Mouse (Mus musculus): ENCODE results near the gene S100a16. TPM values are rescaled to one million over a fixed set of nuclear protein-coding genes. Genes with fewer than 3 reads are reported as not detected.

Gene S100a16
- polyA plus RNA-seq (2015; fragmentation: Illumina TruSeq; extraction: RNeasy Lipid Tissue Mini Kit (QIAGEN cat#74804); ENCODE audit: insufficient read depth, low read depth, low replicate concordance), result 41.8 TPM

DNA sequence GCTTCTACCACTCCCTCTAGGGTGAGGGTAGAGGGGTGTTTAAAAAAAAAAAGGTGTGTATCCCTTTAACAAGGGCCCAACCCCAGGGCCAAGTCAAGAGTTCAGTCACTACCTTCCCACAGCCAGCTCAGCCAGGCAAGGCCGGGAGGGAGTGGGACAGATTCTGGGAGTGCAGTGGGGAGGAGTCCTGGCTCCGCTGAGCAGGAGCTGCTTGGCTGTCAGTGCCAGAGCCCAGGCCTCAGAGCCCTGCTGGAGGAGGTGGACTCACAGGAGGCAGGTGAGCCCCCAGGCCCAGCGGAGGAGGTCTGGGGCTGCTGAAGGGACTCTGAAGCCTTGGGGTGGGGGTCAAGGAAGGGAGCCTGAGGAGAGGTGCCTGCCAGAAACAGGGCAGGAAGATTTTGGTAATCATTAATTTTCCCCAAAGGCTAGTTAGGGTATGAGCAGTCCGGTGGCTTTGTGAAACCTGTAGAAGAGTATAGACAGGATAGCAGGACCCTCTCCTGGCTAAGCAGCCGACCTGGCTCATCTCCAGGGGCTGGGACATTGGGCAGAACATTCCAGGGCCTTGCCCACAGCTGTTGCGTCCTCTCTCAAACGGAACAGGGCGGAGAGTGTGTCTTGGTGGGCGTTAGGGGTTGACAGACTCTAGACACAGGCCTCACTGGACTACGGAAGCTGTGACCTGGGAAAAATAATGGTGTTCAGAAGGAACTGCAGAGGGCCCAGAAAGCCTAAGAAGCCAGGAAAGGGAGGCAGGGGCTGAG is at the start of gene S100a16:
S100a16 (plus strand) TSS at position 114 of the 764 bp plus-strand sequence.

DNA sequence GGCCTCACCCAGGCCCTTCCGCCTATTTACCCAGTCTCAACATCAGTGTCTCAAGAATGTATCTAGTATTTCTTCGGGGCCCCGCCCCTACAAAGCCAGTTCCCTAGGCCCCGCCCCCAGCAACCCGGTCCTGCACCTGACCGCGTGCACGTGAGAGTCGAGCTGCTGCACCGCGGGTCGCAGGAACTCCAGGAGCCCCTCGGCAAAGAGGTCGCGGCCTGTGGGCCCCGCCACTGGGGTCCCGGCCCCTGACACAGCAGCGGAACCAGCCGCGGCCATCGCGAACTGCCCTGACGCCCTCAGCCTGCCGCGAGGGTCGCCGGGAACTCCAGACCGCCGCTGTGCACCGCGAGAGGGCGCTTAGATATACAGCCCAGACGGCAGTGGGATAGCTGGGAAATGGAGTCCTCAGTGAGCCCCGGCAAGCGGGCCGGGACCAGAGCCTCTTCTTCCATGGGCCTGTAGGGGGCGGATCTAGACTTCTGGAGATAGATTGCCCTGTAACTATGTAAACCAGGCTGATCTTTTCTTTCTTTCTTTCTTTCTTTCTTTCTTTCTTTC is 46.3 kb upstream of the S100a16 start, which contains the start of gene Snapin:
Snapin (minus strand) TSS at position 338 of the 561 bp plus-strand sequence.

DNA sequence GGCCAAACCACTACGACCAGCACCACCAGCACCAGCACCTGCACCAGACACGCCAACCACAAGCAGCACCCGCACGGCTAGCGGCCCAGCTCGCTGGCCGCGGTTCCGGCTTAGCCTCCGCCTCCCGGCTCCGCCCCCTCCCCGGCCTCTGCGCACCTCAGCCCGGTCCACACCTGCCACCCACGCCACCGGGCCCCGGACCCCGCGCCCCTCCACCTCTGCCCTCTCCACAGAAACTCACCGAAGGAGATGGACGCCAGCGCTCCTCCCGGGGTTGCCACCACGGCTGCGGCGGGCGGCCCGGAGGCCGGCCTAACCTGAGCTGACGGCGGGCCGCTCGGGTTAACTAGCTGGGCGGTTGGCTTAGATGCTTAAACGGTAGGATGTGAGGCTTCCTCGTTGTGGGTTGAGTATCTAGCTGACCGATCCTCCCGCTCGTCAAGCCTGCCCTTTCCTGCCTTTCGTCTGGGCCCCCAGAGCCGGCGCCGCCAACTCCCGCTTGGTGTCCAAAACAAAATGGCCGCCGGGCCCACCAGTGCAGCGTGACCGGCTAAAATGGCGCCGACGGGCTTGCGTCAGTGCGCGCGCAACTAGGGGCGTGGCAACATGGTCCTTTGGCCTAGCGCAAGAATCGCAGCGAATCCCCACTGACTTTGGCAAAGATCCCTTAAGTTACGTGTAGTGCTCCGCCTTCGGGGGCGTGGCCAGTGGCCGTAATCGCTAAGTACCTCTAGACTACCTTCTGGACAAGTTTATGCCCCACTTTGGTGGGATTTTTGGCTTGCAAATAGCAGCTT is 27.9 kb upstream of the S100a16 start, which contains the start of gene Chtop:
Chtop (minus strand) TSS at position 549 of the 797 bp plus-strand sequence.

DNA sequence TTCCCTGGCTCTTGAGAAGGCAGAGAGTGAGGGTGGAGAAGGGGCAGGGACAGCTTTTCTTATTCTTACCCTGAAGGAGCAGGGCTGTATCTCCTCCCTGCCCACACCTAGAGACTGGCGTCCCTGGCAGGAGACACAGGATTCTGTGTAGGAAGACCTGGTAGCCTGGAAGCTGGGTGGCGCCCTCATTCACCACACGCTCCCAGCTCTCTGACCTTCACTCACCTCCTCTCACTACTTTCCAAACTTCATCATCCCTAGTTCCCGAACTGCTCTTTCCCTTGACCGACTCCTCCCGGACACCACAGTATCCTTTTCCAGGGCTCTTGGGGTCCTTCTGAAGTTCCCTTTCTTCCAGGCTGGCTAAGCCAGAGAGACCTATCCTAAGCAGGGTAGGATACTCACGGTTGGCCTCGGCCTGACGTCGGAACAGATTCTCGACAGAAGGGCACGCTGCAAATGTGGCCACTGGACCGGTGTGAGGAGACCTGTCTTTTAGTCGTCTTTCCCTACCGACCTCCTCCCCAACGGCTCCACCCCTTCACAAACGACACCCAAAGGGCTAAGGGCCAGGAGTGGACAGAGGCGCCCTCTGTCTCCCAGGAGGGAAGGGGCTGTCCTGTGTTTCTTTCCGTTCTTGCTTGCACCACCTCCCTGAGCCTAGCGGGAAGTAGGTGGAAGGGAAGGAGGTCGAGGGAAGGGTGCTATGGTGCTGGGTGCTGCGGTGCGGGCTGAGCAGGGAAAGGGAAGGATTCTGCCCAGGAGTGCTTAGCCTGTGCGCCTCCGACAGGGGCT is 23.1 kb upstream of the S100a16 start, which contains the start of the genes S100a1 and S100a13:
S100a1 (minus strand) TSS at position 597 of the 795 bp plus-strand sequence.
S100a13 (plus strand) TSS at position 640 of the 795 bp plus-strand sequence.

DNA sequence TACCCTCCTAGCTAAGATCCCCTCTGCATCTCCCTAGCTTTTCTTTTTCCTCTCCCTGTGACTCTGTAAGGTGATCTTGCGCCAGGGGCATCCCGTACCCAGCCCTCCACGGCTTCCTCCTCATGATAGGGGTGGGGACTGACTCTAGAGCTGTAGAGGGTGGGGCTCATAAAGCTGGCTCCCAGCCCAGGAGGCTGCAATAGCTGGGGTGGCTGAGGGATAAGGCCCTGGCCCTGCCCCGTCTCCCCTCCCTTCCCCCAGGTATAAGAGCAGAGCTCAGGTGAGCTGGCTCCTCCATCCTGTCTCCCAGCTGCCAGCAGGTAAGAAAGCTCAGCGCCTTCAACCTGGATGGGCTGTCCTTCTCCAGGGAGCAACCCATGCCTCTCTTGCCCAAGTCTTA is 10.5 kb upstream of the S100a16 start, which contains the start of gene S100a14:
S100a14 (plus strand) TSS at position 277 of the 400 bp plus-strand sequence.

DNA sequence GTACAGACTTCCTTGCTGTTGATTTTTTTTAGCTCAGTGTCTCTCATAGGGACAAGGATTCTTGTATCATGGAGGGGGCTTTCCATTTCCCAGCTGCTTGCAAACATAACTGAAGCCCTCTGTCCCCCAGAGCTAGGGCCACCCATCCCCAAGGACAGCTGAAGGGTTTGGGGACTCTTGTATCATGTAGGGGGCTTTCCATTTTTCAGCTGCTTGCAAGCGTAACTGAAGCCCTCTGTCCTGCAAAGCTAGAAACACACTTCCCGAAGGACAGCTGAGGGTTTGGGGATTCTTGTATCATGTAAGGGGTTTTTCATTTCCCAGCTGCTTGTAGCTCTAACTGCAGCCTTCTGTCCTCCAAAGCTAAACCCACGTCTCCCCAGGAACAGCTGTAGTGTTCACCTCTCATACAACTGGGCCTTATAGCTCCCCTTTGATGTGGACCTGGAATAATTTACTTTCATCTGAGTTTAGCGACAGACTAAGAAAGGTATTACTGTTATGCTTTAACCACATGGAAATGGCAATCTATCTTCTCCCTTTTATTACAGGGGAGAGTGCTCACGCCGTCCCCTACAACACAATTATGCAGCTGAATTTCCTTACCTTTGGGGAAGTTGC is 23.1 kb downstream of the S100a16 start, which contains the start of gene S100a3:
S100a3 (plus strand) TSS at position 571 of the 621 bp plus-strand sequence.

DNA sequence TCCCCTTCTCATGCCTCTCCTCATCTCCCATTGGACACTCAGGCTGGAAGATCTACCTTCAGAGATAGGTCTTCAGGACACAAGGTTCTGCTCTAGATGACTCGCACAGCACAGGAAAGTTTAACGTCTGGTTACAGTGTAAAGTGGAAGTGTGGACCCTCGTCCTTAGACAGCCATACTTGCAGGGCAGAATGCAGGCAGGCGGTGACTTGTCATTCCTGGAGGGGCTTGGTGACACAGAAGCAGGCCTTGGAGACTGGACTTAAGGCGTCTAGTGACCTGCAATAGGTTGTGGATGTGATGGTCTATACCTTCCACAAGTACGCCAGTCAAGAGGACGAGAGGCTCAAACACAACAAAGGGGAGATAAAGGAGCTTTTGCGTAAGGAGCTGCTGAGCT is 52.9 kb downstream of the S100a16 start, which contains the start of gene S100a2:
S100a2 (plus strand) TSS at position 301 of the 400 bp plus-strand sequence.

Other genes starting within 250 kb of the S100a16 start
- 3.5 TPM for gene Gatad2b, start 244.1 kb upstream of the S100a16 start, polyA plus RNA-seq (2015; fragmentation: Illumina TruSeq; extraction: RNeasy Lipid Tissue Mini Kit (QIAGEN cat#74804); ENCODE audit: insufficient read depth, low read depth, low replicate concordance)
- 6.5 TPM for gene Slc27a3, start 147.3 kb upstream of the S100a16 start, polyA plus RNA-seq (2015; fragmentation: Illumina TruSeq; extraction: RNeasy Lipid Tissue Mini Kit (QIAGEN cat#74804); ENCODE audit: insufficient read depth, low read depth, low replicate concordance)
- gene Ints3, start 103.6 kb upstream of the S100a16 start, polyA plus RNA-seq (2015; fragmentation: Illumina TruSeq; extraction: RNeasy Lipid Tissue Mini Kit (QIAGEN cat#74804); ENCODE audit: insufficient read depth, low read depth, low replicate concordance), result 12.9 TPM
- 24.0 TPM for gene Npr1, start 71.4 kb upstream of the S100a16 start, polyA plus RNA-seq (2015; fragmentation: Illumina TruSeq; extraction: RNeasy Lipid Tissue Mini Kit (QIAGEN cat#74804); ENCODE audit: insufficient read depth, low read depth, low replicate concordance)
- 10.1 TPM for gene Ilf2, start 61.1 kb upstream of the S100a16 start, polyA plus RNA-seq (2015; fragmentation: Illumina TruSeq; extraction: RNeasy Lipid Tissue Mini Kit (QIAGEN cat#74804); ENCODE audit: insufficient read depth, low read depth, low replicate concordance)
- 11.3 TPM for gene Snapin, start 46.2 kb upstream of the S100a16 start, polyA plus RNA-seq (2015; fragmentation: Illumina TruSeq; extraction: RNeasy Lipid Tissue Mini Kit (QIAGEN cat#74804); ENCODE audit: insufficient read depth, low read depth, low replicate concordance)
- 22.0 TPM for gene Chtop, start 27.8 kb upstream of the S100a16 start, polyA plus RNA-seq (2015; fragmentation: Illumina TruSeq; extraction: RNeasy Lipid Tissue Mini Kit (QIAGEN cat#74804); ENCODE audit: insufficient read depth, low read depth, low replicate concordance)
- gene S100a1, start 22.9 kb upstream of the S100a16 start, polyA plus RNA-seq (2015; fragmentation: Illumina TruSeq; extraction: RNeasy Lipid Tissue Mini Kit (QIAGEN cat#74804); ENCODE audit: insufficient read depth, low read depth, low replicate concordance), result 42.7 TPM
- 22.3 TPM for gene S100a13, start 22.8 kb upstream of the S100a16 start, polyA plus RNA-seq (2015; fragmentation: Illumina TruSeq; extraction: RNeasy Lipid Tissue Mini Kit (QIAGEN cat#74804); ENCODE audit: insufficient read depth, low read depth, low replicate concordance)
- not detected for gene S100a14, start 10.4 kb upstream of the S100a16 start, polyA plus RNA-seq (2015; fragmentation: Illumina TruSeq; extraction: RNeasy Lipid Tissue Mini Kit (QIAGEN cat#74804); ENCODE audit: insufficient read depth, low read depth, low replicate concordance)
- not detected for gene S100a3, start 23.3 kb downstream of the S100a16 start, polyA plus RNA-seq (2015; fragmentation: Illumina TruSeq; extraction: RNeasy Lipid Tissue Mini Kit (QIAGEN cat#74804); ENCODE audit: insufficient read depth, low read depth, low replicate concordance)
- gene S100a2, start 53.0 kb downstream of the S100a16 start, polyA plus RNA-seq (2015; fragmentation: Illumina TruSeq; extraction: RNeasy Lipid Tissue Mini Kit (QIAGEN cat#74804); ENCODE audit: insufficient read depth, low read depth, low replicate concordance), result not detected
- not detected for gene Gm42674, start 64.7 kb downstream of the S100a16 start, polyA plus RNA-seq (2015; fragmentation: Illumina TruSeq; extraction: RNeasy Lipid Tissue Mini Kit (QIAGEN cat#74804); ENCODE audit: insufficient read depth, low read depth, low replicate concordance)
- gene S100a4, start 66.5 kb downstream of the S100a16 start, polyA plus RNA-seq (2015; fragmentation: Illumina TruSeq; extraction: RNeasy Lipid Tissue Mini Kit (QIAGEN cat#74804); ENCODE audit: insufficient read depth, low read depth, low replicate concordance), result 10.9 TPM
- not detected for gene S100a5, start 71.3 kb downstream of the S100a16 start, polyA plus RNA-seq (2015; fragmentation: Illumina TruSeq; extraction: RNeasy Lipid Tissue Mini Kit (QIAGEN cat#74804); ENCODE audit: insufficient read depth, low read depth, low replicate concordance)
- 248 TPM for gene S100a6, start 75.6 kb downstream of the S100a16 start, polyA plus RNA-seq (2015; fragmentation: Illumina TruSeq; extraction: RNeasy Lipid Tissue Mini Kit (QIAGEN cat#74804); ENCODE audit: insufficient read depth, low read depth, low replicate concordance)
- gene S100a7a, start 116.8 kb downstream of the S100a16 start, polyA plus RNA-seq (2015; fragmentation: Illumina TruSeq; extraction: RNeasy Lipid Tissue Mini Kit (QIAGEN cat#74804); ENCODE audit: insufficient read depth, low read depth, low replicate concordance), result 0.89 TPM
- not detected for gene S100a8, start 131.7 kb downstream of the S100a16 start, polyA plus RNA-seq (2015; fragmentation: Illumina TruSeq; extraction: RNeasy Lipid Tissue Mini Kit (QIAGEN cat#74804); ENCODE audit: insufficient read depth, low read depth, low replicate concordance)
- gene S100a9, start 158.5 kb downstream of the S100a16 start, polyA plus RNA-seq (2015; fragmentation: Illumina TruSeq; extraction: RNeasy Lipid Tissue Mini Kit (QIAGEN cat#74804); ENCODE audit: insufficient read depth, low read depth, low replicate concordance), result not detected
- gene Pglyrp4, start 189.7 kb downstream of the S100a16 start, polyA plus RNA-seq (2015; fragmentation: Illumina TruSeq; extraction: RNeasy Lipid Tissue Mini Kit (QIAGEN cat#74804); ENCODE audit: insufficient read depth, low read depth, low replicate concordance), result not detected
- gene Gm5849, start 240.6 kb downstream of the S100a16 start, polyA plus RNA-seq (2015; fragmentation: Illumina TruSeq; extraction: RNeasy Lipid Tissue Mini Kit (QIAGEN cat#74804); ENCODE audit: insufficient read depth, low read depth, low replicate concordance), result not detected

Measured in pancreas, adult 10 weeks (tissue).